Comparison of ENCODE assay signal across 16 mouse cellular contexts in genomic region chr1:152020070-152020469, GRCm38 (mm10).
"Had no signal": no experiment of that assay in that cellular context is flagged by ENCODE, and none has a peak within 500 bp of the region (broad histone marks: within the 10 kb centered on the region; RNA-seq: fewer than 3 reads in every experiment).

No protein-coding gene starts in this region.

- H3K27ac ChIP-seq: neural tube, embryonic 12.5 days; neural tube, embryonic 15.5 days; stomach, embryonic 15.5 days; stomach, postnatal 0 days had no signal

- H3K9me3 ChIP-seq: neural tube, embryonic 12.5 days; neural tube, embryonic 13.5 days; neural tube, embryonic 15.5 days; stomach, embryonic 15.5 days had no signal

- H3K27me3 ChIP-seq: neural tube, embryonic 12.5 days; neural tube, embryonic 13.5 days; neural tube, embryonic 15.5 days; stomach, embryonic 15.5 days had no signal

- H3K4me3 ChIP-seq: neural tube, embryonic 12.5 days; neural tube, embryonic 13.5 days; neural tube, embryonic 15.5 days; stomach, embryonic 15.5 days had no signal

- H3K4me2 ChIP-seq: neural tube, embryonic 12.5 days; neural tube, embryonic 13.5 days; neural tube, embryonic 15.5 days; stomach, embryonic 15.5 days had no signal

- H3K9ac ChIP-seq: neural tube, embryonic 12.5 days; neural tube, embryonic 13.5 days; neural tube, embryonic 15.5 days; stomach, embryonic 15.5 days had no signal

- H3K36me3 ChIP-seq: neural tube, embryonic 12.5 days; neural tube, embryonic 13.5 days; neural tube, embryonic 15.5 days; stomach, embryonic 15.5 days had no signal

- DNase-seq: retina, postnatal 1 day; right cerebral cortex, postnatal 14 days; right cerebral cortex, postnatal 25 days; right cerebral cortex, postnatal 4 days; spleen, adult 18-20 months; thymus, adult 18-20 months; thymus, adult 2 months; thymus, postnatal 14 days; thymus, postnatal 25 days; thymus, postnatal 36 days; thymus, postnatal 4 days had no signal
